Mouse (Mus musculus): ENCODE results near the gene Gm1113.

DNA sequence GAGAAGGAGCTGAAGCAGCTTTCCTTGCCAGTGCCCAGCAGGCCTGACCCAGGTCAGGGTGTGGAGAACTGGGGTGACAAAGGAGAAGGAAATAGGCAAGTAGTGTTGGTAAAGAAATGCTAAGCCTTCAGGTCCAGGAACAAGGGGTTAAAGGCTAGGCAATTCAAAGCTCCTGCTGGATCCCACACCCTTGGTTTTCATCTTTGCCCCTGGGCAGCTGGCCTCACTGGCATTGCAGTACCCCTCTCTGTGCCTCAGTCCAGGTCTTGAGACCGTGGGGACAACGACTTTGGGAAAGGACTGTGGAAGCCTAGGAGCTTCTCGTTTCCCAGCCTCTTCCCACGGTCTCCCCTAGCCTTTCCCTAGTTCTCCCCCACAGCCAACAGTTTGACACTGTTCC, 4.2 kb downstream of the Gm1113 start:
- no peak for TF ChIP-seq CTCF (IDR thresholded peaks at IDR 0.05; ENCODE audit: borderline replicate concordance, extremely low read depth, insufficient read depth, insufficient read length)
- TF ChIP-seq POLR2A (IDR thresholded peaks at IDR 0.05; ENCODE audit: borderline replicate concordance, extremely low read depth, insufficient read depth, insufficient read length, poor library complexity, severe bottlenecking) = no peak
